Mouse (Mus musculus) erythroblast, embryonic 14.5 days (primary cell): Measurements from ENCODE around the gene Stmn1. TPM values are rescaled to one million over a fixed set of nuclear protein-coding genes. Genes with fewer than 3 reads are reported as not detected.
"Not testable (repeated sequence)": the region's sequence is repeated elsewhere in the genome, so short reads cannot be mapped to it uniquely, and the experiment has no call there.

ENCODE experiments used
- H3K27me3 ChIP-seq: 2 replicates; pipeline ENCODE4 v1.6.1; 2012; ENCODE audit warnings: inconsistent platforms; ENCODE audit not compliant: control insufficient read depth
- H3K36me3 ChIP-seq: 2 replicates; pipeline ENCODE4 v1.6.1; 2012; ENCODE audit warnings: mild to moderate bottlenecking, inconsistent platforms; ENCODE audit not compliant: control insufficient read depth
- H3K4me1 ChIP-seq: 2 replicates; pipeline ENCODE4 v1.6.1; 2012; ENCODE audit warnings: inconsistent platforms; ENCODE audit not compliant: control insufficient read depth
- H3K4me3 ChIP-seq: replicated peaks from 2 replicates; pipeline ENCODE3; 2012; ENCODE audit warnings: moderate library complexity, mild to moderate bottlenecking, inconsistent platforms
- H3K9me3 ChIP-seq: 2 replicates; pipeline ENCODE4 v1.6.1; 2012; ENCODE audit warnings: low read length, inconsistent platforms, mixed read lengths; ENCODE audit not compliant: control insufficient read depth
- GATA1 ChIP-seq: IDR thresholded peaks from 2 replicates; pipeline ENCODE4 v1.6.1; 2012; ENCODE audit warnings: low read length, inconsistent platforms, mixed read lengths
- TAL1 ChIP-seq: IDR thresholded peaks from 3 replicates; pipeline ENCODE4 v1.6.1; 2012; ENCODE audit warnings: low read length, inconsistent platforms, mixed read lengths
- polyA plus RNA-seq: library from polyadenylated mRNA; stranded (reverse); fragments of >175 nt; gene quantifications from 2 replicates; pipeline ENCODE4 v1.2.3, GENCODE M21; 2012

The Stmn1 gene
- polyA plus RNA-seq, 1 experiment = 45.6 TPM

- Histone ChIP-seq H3K27me3 (peaks cover 16% of the 10 kb centered on the region), H3K4me1 (peaks cover 4% of the 10 kb centered on the region), H3K4me3 (no peak overlapping the region), H3K9me3 (no peaks in the 10 kb centered on the region), H3K36me3 (peaks cover 2% of the 10 kb centered on the region; the same call in 1 of the 2 replicates)
- TF ChIP-seq GATA1 = no peak
- no peak for TF ChIP-seq TAL1
Observed at GRCm38 (mm10) chr4:134482442-134482841, 14.3 kb downstream of the Stmn1 start.

- peaks cover 3% of the 10 kb centered on the region for H3K4me1 ChIP-seq
- H3K9me3 ChIP-seq = no peaks in the 10 kb centered on the region
- H3K4me3 ChIP-seq = no peak overlapping the region
- H3K36me3 ChIP-seq = no peaks in the 10 kb centered on the region
- peaks cover 18% of the 10 kb centered on the region for H3K27me3 ChIP-seq
- TF ChIP-seq GATA1 (no peak), TAL1 (no peak)
Observed at GRCm38 (mm10) chr4:134483078-134483688, 15.1 kb downstream of the Stmn1 start.

DNA sequence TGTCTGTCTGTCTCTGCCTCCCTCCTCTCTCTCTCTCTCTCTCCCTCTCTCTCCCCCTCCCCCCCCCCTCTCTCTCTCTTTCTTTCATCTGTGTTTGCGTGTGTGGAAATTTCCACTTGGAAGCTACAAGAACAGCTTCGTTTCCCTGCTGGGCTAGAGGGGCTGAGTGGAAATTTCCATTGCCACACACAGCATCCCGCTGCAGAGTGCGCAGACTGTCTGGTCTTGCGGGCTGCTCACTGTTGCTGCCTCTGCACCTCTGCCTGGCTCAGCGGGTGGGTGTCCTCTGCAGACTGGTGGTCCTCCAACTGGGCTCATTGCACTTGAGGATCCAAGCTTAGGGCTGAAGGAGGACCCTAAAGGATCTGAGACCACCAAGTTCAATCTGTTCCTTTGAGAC lies 15.6 kb downstream of the Stmn1 start:
- Histone ChIP-seq H3K4me3 (no peak overlapping the region), H3K4me1 (peaks cover 2% of the 10 kb centered on the region; the same call in 1 of the 2 replicates), H3K36me3 (no peaks in the 10 kb centered on the region), H3K9me3 (no peaks in the 10 kb centered on the region), H3K27me3 (peaks cover 18% of the 10 kb centered on the region)
- TF ChIP-seq TAL1 (no peak), GATA1 (no peak)

DNA sequence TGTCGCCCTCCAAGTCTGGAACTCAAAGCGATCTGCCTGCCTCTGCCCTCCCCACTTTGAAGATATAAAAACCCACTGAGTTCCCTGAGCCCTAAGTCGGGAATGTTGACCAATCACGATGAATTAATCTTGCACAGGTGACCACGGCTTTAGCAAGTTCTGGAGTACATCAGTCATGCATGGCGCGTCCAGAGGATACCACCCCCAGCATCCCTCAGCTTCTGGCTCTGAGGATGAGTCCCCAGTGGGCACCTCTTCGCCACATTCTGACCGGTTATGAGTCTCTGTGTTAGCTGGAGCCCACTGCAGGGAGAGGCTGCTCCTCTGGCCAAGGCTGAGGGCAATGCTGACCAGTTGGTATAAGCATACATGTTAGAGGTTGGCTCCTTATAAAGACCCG lies 16.1 kb downstream of the Stmn1 start:
- Histone ChIP-seq H3K9me3 (no peaks in the 10 kb centered on the region), H3K27me3 (peaks cover 18% of the 10 kb centered on the region)

DNA sequence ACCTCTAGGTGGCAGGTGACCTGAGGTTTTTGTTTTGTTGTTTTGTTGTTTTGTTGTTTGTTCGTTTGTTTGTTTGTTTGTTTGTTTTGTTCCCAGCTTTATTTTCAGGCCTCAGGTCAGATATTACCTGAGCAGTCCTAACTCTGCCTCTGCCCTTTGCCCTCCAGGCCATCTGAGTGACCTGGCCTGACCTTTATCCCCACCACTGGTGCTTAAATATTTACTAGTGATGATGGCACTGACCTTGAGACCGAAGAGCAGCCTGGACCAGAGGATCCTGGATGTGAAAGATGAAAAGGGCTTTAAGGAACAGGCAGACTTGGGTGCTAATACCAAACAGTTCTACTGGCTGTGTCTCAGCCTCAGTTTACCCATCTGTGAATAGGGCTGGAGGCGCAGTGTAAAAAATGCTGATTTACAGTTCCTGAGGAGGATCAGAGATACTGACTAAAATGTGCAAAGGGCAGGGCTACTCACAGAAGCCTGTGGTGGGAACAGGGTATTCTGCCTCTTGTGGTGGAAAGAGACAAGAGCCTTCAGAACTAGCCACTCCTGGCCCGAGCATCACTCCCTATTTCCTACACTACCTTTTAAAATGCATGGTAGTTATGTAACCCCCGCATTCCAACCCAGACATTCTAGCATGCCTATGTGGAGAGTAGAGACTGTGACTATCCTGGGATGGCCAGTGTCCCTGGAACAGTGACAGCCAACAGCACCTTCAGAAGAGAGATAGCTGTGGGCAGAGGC lies 17.2 kb downstream of the Stmn1 start:
- TF ChIP-seq TAL1 (no peak), GATA1 (no peak)
- Histone ChIP-seq H3K4me3 (no peak overlapping the region), H3K36me3 (no peaks in the 10 kb centered on the region), H3K27me3 (peaks cover 20% of the 10 kb centered on the region), H3K4me1 (peaks cover 2% of the 10 kb centered on the region; the same call in 1 of the 2 replicates), H3K9me3 (no peaks in the 10 kb centered on the region)

More for the DNA sequence above, 16.1 kb downstream of the Stmn1 start:
- TF ChIP-seq TAL1 (no peak), GATA1 (no peak)
- Histone ChIP-seq H3K4me1 (peaks cover 2% of the 10 kb centered on the region; the same call in 1 of the 2 replicates), H3K4me3 (no peak overlapping the region), H3K36me3 (no peaks in the 10 kb centered on the region)

- Histone ChIP-seq H3K4me3 (no peak overlapping the region), H3K9me3 (peaks cover 2% of the 10 kb centered on the region; the same call in 1 of the 2 replicates), H3K36me3 (no peaks in the 10 kb centered on the region), H3K27me3 (peaks cover 18% of the 10 kb centered on the region), H3K4me1 (peaks cover 2% of the 10 kb centered on the region)
- TF ChIP-seq GATA1 (no peak), TAL1 (no peak)
Observed at GRCm38 (mm10) chr4:134488211-134488610, 20.1 kb downstream of the Stmn1 start.

GRCm38 (mm10) chr4:134489986-134490665 lies 22.0 kb downstream of the Stmn1 start:
- TF ChIP-seq TAL1 (no peak), GATA1 (no peak)
- Histone ChIP-seq H3K4me1 (peaks cover 12% of the 10 kb centered on the region), H3K4me3 (no peak overlapping the region), H3K9me3 (peaks cover 2% of the 10 kb centered on the region; the same call in 1 of the 2 replicates), H3K27me3 (peaks cover 27% of the 10 kb centered on the region), H3K36me3 (no peaks in the 10 kb centered on the region)

- H3K36me3 ChIP-seq = no peaks in the 10 kb centered on the region
- H3K4me1 ChIP-seq = peaks cover 22% of the 10 kb centered on the region
- H3K9me3 ChIP-seq = peaks cover 2% of the 10 kb centered on the region; the same call in 1 of the 2 replicates
- peaks cover 43% of the 10 kb centered on the region for H3K27me3 ChIP-seq
- TF ChIP-seq GATA1 = no peak
- no peak for TF ChIP-seq TAL1
- H3K4me3 ChIP-seq = no peak overlapping the region
Observed at GRCm38 (mm10) chr4:134491716-134492115, 23.6 kb downstream of the Stmn1 start.

DNA sequence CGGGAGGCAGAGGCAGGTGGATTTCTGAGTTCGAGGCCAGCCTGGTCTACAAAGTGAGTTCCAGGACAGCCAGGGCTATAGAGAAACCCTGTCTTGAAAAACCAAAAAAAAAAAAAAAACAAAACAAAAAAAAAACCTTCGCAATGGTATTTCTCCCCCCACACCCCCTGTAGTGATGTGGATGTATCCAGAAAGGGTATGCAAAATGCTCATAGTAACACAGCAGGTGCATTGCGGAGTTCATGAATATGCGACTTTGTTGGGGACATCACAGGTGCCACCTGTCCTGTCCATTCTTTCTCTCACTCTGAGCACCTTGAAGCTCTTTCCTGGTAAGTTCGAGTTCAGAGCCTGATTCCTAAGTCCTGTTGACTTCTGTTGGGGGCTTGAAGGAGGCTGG lies 26.0 kb downstream of the Stmn1 start:
- H3K36me3 ChIP-seq, H3K9me3 ChIP-seq, H3K4me3 ChIP-seq: not testable (repeated sequence)
- Histone ChIP-seq H3K27me3 (peaks cover 51% of the 10 kb centered on the region), H3K4me1 (peaks cover 33% of the 10 kb centered on the region)
